Mouse (Mus musculus) neutrophil, adult 5-6 weeks (primary cell): ENCODE data around the gene 1300017J02Rik. TPM values are rescaled to one million over a fixed set of nuclear protein-coding genes. Genes with fewer than 3 reads are reported as not detected.
A peak's percentile ranks its signal among the peaks of the same experiment; 100 is the strongest.

ENCODE experiments used
- ATAC-seq: fragments of 151-379, 151-347 bp; 2 replicates; pipeline ENCODE4 v1.8.0; 2017; ENCODE audit warnings: mild to moderate bottlenecking, moderate TSS enrichment; ENCODE audit not compliant: insufficient number of reproducible peaks, poor library complexity, low FRiP score, severe bottlenecking; ENCODE audit errors: extremely low read depth
- total RNA-seq: library from RNA; stranded (forward); fragments of 200-1000 nt; gene quantifications from 2 replicates; pipeline ENCODE4 v1.2.3, GENCODE M21; 2017

1300017J02Rik gene
- total RNA-seq, 1 experiment from 2014 or later: 2.1 TPM

- no peak for ATAC-seq
Observed at GRCm38 (mm10) chr9:103276876-103277275, 28.0 kb downstream of the 1300017J02Rik start.

- ATAC-seq: no peak
Observed at GRCm38 (mm10) chr9:103275676-103276075, 29.2 kb downstream of the 1300017J02Rik start.

- ATAC-seq: no peak
Observed at GRCm38 (mm10) chr9:103274819-103275218, 30.1 kb downstream of the 1300017J02Rik start.

GRCm38 (mm10) chr9:103271104-103271503 lies 33.8 kb downstream of the 1300017J02Rik start:
- no peak for ATAC-seq

GRCm38 (mm10) chr9:103265778-103266177 lies 39.1 kb downstream of the 1300017J02Rik start:
- no peak for ATAC-seq

GRCm38 (mm10) chr9:103252906-103253305 lies 52.0 kb downstream of the 1300017J02Rik start:
- ATAC-seq: no peak

GRCm38 (mm10) chr9:103248618-103249017 lies 56.3 kb downstream of the 1300017J02Rik start:
- ATAC-seq: no peak

- no peak for ATAC-seq
Observed at GRCm38 (mm10) chr9:103246526-103247168, 58.2 kb downstream of the 1300017J02Rik start.

- no peak for ATAC-seq
Observed at GRCm38 (mm10) chr9:103243640-103244039, 61.2 kb downstream of the 1300017J02Rik start.

GRCm38 (mm10) chr9:103241206-103241605 lies 63.7 kb downstream of the 1300017J02Rik start:
- ATAC-seq: no peak

- no peak for ATAC-seq
Observed at GRCm38 (mm10) chr9:103239471-103239870, 65.4 kb downstream of the 1300017J02Rik start.

GRCm38 (mm10) chr9:103234565-103235165 lies 70.2 kb downstream of the 1300017J02Rik start:
- ATAC-seq: 0 out of 2 replicates have a peak, but pooled peaks have one; percentile 9

GRCm38 (mm10) chr9:103234059-103234458 lies 70.8 kb downstream of the 1300017J02Rik start:
- no peak for ATAC-seq

- ATAC-seq: no peak
Observed at GRCm38 (mm10) chr9:103233006-103233395, 71.9 kb downstream of the 1300017J02Rik start.

GRCm38 (mm10) chr9:103232232-103233005 lies 72.5 kb downstream of the 1300017J02Rik start:
- no peak for ATAC-seq

GRCm38 (mm10) chr9:103230151-103230951 lies 74.5 kb downstream of the 1300017J02Rik start, which contains the start of the genes Gm20425 and Trf:
TSS of gene Gm20425 (minus strand) at chr9:103230307.
TSS of gene Trf (minus strand) at chr9:103230444.
- peak; percentile 75 for ATAC-seq

- no peak for ATAC-seq
Observed at GRCm38 (mm10) chr9:103229037-103229867, 75.6 kb downstream of the 1300017J02Rik start.

- no peak for ATAC-seq
Observed at GRCm38 (mm10) chr9:103228370-103229003, 76.4 kb downstream of the 1300017J02Rik start.
